Mouse (Mus musculus) hindbrain, embryonic 11.5 days (tissue): Measurements from ENCODE around the gene Kel. TPM values are rescaled to one million over a fixed set of nuclear protein-coding genes. Genes with fewer than 3 reads are reported as not detected.

Source experiments
- ATAC-seq: fragments of 200-750 bp; cut with Nextera tagmentation; 2 replicates; pipeline ENCODE4 v1.8.0; 2017; ENCODE audit warnings: mild to moderate bottlenecking, moderate TSS enrichment, moderate library complexity; ENCODE audit not compliant: low FRiP score
- DNase-seq: peaks from one replicate; pipeline ENCODE4 v3.0.0-alpha.2; 2015; ENCODE audit warnings: low spot score
- H3K27ac ChIP-seq: fragments of 300-500 bp; sonication (generic); 2 replicates; pipeline ENCODE4 v1.5.1; 2014; ENCODE audit warnings: mild to moderate bottlenecking, low read depth, low read length
- H3K27me3 ChIP-seq: fragments of 300-500 bp; sonication (generic); 2 replicates; pipeline ENCODE4 v1.6.1; 2014; ENCODE audit warnings: mild to moderate bottlenecking, low read length, moderate library complexity, mixed read lengths; ENCODE audit not compliant: control insufficient read depth, insufficient read depth
- H3K36me3 ChIP-seq: fragments of 300-500 bp; sonication (generic); 2 replicates; pipeline ENCODE4 v1.6.1; 2014; ENCODE audit warnings: mild to moderate bottlenecking, low read length, moderate library complexity, mixed read lengths; ENCODE audit not compliant: control insufficient read depth, insufficient read depth
- H3K4me1 ChIP-seq: fragments of 300-500 bp; sonication (generic); replicated peaks from 2 replicates; pipeline ENCODE4 v1.6.1; 2014; ENCODE audit warnings: low read length, mixed read lengths; ENCODE audit not compliant: control insufficient read depth, insufficient read depth
- H3K4me2 ChIP-seq: fragments of 300-500 bp; sonication (generic); replicated peaks from 2 replicates; pipeline ENCODE4 v1.6.1; 2014; ENCODE audit warnings: mild to moderate bottlenecking, low read depth, low read length
- H3K4me3 ChIP-seq: fragments of 300-500 bp; sonication (generic); 2 replicates; pipeline ENCODE4 v1.5.1; 2014; ENCODE audit warnings: low read depth, low read length
- H3K9ac ChIP-seq: fragments of 300-500 bp; sonication (generic); 2 replicates; pipeline ENCODE4 v1.6.1; 2014; ENCODE audit warnings: low read depth, low read length
- H3K9me3 ChIP-seq: fragments of 300-500 bp; sonication (generic); 2 replicates; pipeline ENCODE4 v1.6.1; 2016; ENCODE audit warnings: low read length; ENCODE audit not compliant: control insufficient read depth
- WGBS: fragments of 180-500 bp; shearing (Covaris S2); extraction: QIAGEN DNeasy Blood & Tissue Kit; methylation state at CpG from one replicate; pipeline ENCODE4 v1.1.7; 2014; 5-methylcytosine and 5-hydroxymethylcytosine counted together
- polyA plus RNA-seq: library from polyadenylated mRNA; unstranded; fragments of >200 nt; fragmentation: Nextera tagmentation; extraction: Ambion mirVana; gene quantifications from 2 replicates; pipeline ENCODE4 v1.2.1, GENCODE M21; 2014

Gene Kel
- polyA plus RNA-seq = 9.2 and 10.0 TPM in 2 replicates

DNA sequence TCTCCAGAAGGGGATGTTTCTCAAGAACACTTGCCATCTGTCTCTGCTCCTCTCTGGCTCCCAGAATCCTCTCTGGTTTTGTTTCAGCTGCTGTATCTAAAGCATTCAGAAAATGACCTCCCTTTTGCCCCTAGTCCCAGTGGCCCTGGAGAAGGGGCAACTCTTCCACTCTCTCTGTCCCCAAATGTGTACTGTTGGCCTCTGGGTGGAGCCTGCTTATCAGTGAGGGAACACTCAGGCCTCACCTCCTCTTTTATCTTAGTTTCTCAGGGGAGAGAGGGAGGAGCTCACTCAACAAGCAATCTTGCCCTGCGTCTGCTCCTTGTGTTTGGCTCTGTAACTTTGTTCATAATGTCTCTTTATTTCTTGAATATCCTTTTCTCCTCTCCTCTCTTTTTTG, at the start of gene Kel:
Kel (minus strand) TSS at position 217 of the 400 bp plus-strand sequence.
- ATAC-seq (no peak), DNase-seq (no peak)
- Histone ChIP-seq H3K36me3 (no peaks in the 10 kb centered on the region), H3K4me3 (no peak within 1 kb of the TSS), H3K4me2 (no peak within 1 kb of the TSS), H3K4me1 (no peaks in the 10 kb centered on the region), H3K27me3 (no peaks in the 10 kb centered on the region), H3K27ac (no peak within 1 kb of the TSS), H3K9me3 (no peaks in the 10 kb centered on the region), H3K9ac (no peak within 1 kb of the TSS)
- WGBS = 50% methylated on average over 1 of the region's 1 CpGs

DNA sequence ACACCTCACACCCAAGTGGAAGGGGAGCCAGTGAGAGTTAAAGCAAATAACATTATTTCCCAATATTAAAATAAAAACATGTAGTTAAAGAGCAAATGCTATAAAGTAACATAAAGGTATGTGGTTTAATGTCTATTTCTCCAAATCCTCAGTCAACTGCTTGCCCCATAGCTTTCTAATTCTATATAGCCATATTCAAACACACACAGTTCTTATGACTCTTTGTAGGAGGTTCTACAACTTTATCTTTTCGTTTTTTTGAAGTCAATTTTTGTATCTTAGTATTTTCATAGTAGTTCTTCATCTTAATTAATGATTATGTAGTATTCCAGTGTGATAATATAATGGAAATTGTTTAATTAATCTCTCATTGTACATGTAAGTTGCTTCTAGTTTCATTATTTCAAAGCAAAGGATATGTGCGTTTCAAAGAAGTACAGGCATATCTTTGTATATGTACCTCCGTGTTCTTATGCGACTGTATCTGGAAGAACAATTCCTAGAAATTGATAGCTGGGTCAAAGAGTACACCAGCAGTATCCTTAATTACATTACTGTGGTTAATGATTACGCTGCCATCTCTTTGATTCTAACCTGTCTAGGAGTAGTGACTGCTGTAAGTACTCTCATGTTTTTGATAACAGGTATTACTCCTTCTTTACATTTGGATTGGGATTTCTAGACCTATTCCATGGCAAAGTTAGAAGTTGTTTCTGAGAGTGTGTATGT, 40.7 kb upstream of the Kel start:
- H3K9ac ChIP-seq = no peak overlapping the region
- H3K36me3 ChIP-seq = no peaks in the 10 kb centered on the region
- H3K9me3 ChIP-seq = no peaks in the 10 kb centered on the region
- DNase-seq = no peak
- H3K4me3 ChIP-seq = no peak overlapping the region
- no peak overlapping the region for H3K4me2 ChIP-seq
- H3K27me3 ChIP-seq = no peaks in the 10 kb centered on the region
- H3K4me1 ChIP-seq = no peaks in the 10 kb centered on the region
- no peak overlapping the region for H3K27ac ChIP-seq
- 81% methylated on average over 5 of the region's 5 CpGs for WGBS
- no peak for ATAC-seq

DNA sequence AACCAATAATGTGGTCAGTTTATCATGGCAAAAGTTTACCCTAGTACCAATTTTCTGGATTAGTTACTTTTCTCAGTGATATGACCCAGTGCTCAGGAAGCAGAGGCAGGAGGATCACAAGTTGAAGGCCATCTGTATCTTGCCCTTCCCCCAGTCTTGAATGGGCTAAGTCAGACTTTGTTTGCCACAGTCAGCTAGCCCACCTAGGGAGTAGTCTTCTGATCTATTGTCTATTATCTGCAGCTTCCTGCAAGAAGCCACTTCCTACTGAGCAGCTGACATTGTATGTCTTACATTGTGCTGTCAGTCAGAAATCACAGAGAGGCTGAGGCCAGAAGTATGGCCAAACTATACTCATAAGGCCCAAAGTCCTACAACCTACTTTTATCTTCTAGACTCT, 37.0 kb upstream of the Kel start:
- H3K4me3 ChIP-seq = no peak overlapping the region
- no peak overlapping the region for H3K9ac ChIP-seq
- DNase-seq = no peak
- no peak overlapping the region for H3K4me2 ChIP-seq
- no peaks in the 10 kb centered on the region for H3K9me3 ChIP-seq
- no peaks in the 10 kb centered on the region for H3K36me3 ChIP-seq
- H3K4me1 ChIP-seq = no peaks in the 10 kb centered on the region
- H3K27me3 ChIP-seq = no peaks in the 10 kb centered on the region
- no peak overlapping the region for H3K27ac ChIP-seq
- no peak for ATAC-seq

DNA sequence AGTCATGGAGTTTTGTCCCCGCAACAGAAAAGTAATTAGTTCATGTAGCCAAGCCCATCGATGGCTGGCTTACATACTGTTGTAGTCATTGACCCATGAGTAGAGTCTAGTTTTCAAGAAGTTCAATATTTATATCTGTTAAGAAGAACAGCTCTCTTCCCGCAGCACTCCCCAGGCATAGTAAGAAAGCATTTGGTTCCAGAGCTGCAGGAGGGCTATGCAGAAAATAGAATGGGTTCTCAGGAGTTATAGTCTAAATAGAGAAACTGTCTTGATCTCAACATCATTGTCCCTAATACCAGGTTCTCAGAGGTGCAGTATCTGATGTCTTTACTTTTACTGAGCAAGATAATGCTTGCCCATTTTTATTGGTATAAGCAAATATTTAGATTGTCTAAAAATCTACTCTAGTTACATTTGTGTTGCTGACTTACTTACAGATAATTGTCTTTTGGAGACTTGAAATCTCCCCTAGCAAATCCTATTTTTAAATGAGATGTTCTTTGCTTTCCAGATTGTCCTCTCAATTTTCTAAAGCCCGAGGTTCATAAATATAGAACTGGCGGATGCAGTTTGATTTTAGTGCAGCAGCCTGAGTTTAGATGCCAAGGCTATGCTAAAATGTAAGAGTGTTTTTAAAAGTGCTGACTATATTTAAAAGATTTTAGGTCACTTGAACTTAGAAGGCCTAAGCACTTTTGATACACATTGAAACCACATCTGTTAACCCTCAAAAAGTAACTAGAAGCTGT, 30.8 kb upstream of the Kel start:
- ATAC-seq (no peak), DNase-seq (no peak)
- Histone ChIP-seq H3K36me3 (no peaks in the 10 kb centered on the region), H3K9ac (no peak overlapping the region), H3K27ac (no peak overlapping the region), H3K4me1 (no peaks in the 10 kb centered on the region), H3K4me2 (no peak overlapping the region), H3K4me3 (no peak overlapping the region), H3K27me3 (no peaks in the 10 kb centered on the region), H3K9me3 (no peaks in the 10 kb centered on the region)
- WGBS = 90% methylated on average over 5 of the region's 5 CpGs

DNA sequence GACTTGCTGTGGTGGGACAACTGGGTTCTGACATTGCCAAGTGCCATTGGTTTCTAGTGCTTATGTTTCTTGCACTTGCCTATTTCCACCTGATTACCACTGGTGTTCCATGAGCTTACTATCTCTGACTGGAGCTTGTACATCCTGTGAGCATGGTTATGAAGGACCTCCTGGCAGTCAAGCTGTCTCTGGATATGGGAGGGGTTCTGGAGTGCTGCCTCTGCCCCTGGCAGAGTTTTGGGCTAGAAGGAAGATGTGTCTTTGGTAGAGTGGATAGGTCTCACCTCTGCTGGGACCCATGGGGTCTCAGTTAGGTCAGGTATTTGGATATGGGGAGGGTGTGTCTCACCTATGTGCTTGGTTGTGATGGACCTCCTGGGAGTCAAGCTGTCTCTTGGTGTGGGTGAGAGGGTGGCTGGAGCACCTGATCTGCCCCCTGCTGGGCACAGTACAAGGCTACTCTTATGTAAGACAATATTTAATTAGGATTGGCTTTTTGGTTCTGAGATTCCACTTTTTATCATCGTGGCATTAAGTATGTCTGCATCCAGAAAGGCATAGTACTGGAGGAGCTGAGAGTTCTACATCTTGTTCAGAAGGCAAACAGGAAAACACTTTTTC, 24.0 kb upstream of the Kel start:
- no peak overlapping the region for H3K9ac ChIP-seq
- ATAC-seq (no peak), DNase-seq (no peak)
- H3K4me1 ChIP-seq = no peaks in the 10 kb centered on the region
- H3K27ac ChIP-seq = no peak overlapping the region
- no peak overlapping the region for H3K4me2 ChIP-seq
- no peak overlapping the region for H3K4me3 ChIP-seq
- H3K9me3 ChIP-seq = no peaks in the 10 kb centered on the region
- WGBS = 90% methylated on average over 1 of the region's 1 CpGs
- no peaks in the 10 kb centered on the region for H3K27me3 ChIP-seq
- H3K36me3 ChIP-seq = no peaks in the 10 kb centered on the region

DNA sequence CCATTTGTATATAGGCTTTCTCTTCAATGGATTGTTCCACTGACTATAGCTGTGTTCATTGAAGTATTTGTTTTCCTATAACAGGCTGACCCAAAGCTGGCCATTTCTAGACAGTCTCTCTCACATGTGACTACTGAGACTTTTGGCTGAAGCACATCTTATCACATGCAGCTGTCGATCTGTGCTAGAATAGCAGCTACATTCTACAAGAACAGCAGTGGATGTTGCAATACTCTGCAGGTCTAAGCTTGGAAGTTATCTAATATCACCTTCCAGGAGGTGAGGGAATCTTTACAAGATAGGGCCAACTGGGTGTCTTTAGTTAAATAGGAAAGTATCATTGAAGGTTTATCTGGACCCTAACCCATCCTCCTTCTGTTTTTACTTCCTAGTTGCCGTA, 17.3 kb upstream of the Kel start:
- no peak overlapping the region for H3K4me2 ChIP-seq
- H3K27ac ChIP-seq = no peak overlapping the region
- no peak overlapping the region for H3K4me3 ChIP-seq
- no peaks in the 10 kb centered on the region for H3K9me3 ChIP-seq
- H3K27me3 ChIP-seq = no peaks in the 10 kb centered on the region
- no peaks in the 10 kb centered on the region for H3K36me3 ChIP-seq
- no peaks in the 10 kb centered on the region for H3K4me1 ChIP-seq
- no peak for ATAC-seq
- no peak for DNase-seq
- WGBS = 83% methylated on average over 2 of the region's 2 CpGs
- H3K9ac ChIP-seq = no peak overlapping the region

DNA sequence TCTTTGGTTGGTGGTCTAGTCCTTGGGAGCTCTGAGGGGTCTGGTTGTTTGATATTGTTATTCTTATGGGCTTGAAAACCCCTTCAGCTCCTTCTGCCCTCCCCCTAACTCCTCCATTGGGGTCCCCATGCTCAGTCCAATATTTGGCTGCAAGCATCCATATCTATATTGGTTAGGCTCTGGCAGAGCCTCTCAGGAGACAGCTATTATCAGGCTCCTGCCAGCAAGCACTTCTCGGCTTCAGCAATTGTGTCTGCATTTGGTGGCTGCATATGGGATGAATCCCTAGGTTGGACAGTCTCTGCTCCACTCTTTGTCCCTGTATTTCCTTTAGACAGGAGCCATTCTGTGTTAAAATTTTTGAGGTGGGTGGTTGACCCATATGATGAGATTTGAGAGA, 6.1 kb upstream of the Kel start:
- Histone ChIP-seq H3K27ac (no peak overlapping the region), H3K27me3 (no peaks in the 10 kb centered on the region), H3K36me3 (no peaks in the 10 kb centered on the region), H3K9me3 (no peaks in the 10 kb centered on the region), H3K4me2 (no peak overlapping the region), H3K4me1 (no peaks in the 10 kb centered on the region), H3K9ac (no peak overlapping the region), H3K4me3 (no peak overlapping the region)
- 64% methylated on average over 1 of the region's 1 CpGs for WGBS
- ATAC-seq (no peak), DNase-seq (no peak)

DNA sequence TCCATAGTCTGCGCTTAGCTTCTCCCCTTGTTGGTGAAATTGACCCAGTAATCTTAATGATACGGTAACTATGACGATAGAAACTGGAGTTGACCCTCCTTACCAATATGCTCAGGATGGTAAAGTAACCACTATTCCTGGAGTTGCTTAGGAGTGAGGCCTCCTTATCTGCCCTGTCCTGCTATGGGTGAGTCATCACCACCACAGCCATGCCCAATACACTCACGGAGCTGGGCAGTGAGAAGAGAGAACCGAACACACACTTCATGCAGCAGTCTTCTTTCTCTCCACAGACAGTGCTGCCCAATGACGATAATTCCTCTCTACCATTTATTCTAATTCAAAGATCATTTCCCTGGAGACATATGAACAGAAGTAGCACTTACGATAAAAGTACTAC, 2.1 kb upstream of the Kel start:
- Histone ChIP-seq H3K4me3 (no peak overlapping the region), H3K9ac (no peak overlapping the region), H3K4me2 (no peak overlapping the region), H3K4me1 (no peaks in the 10 kb centered on the region), H3K36me3 (no peaks in the 10 kb centered on the region), H3K27ac (no peak overlapping the region), H3K27me3 (no peaks in the 10 kb centered on the region), H3K9me3 (no peaks in the 10 kb centered on the region)
- DNase-seq (no peak), ATAC-seq (no peak)
- WGBS = 91% methylated on average over 7 of the region's 7 CpGs
